Mouse (Mus musculus) forebrain, embryonic 15.5 days (tissue): ENCODE results near the gene Pitpnb. TPM values are rescaled to one million over a fixed set of nuclear protein-coding genes. Genes with fewer than 3 reads are reported as not detected.

Experiments
- ATAC-seq: fragments of 200-750 bp; cut with Nextera tagmentation; replicated peaks from 2 replicates; pipeline ENCODE4 v1.8.0; 2017; ENCODE audit warnings: mild to moderate bottlenecking, moderate TSS enrichment, moderate library complexity
- H3K27ac ChIP-seq: fragments of 300-500 bp; sonication (generic); replicated peaks from 2 replicates; pipeline ENCODE4 v1.5.1; 2015; ENCODE audit warnings: mild to moderate bottlenecking, inconsistent platforms
- H3K27me3 ChIP-seq: fragments of 300-500 bp; sonication (generic); 2 replicates; pipeline ENCODE4 v1.6.1; 2015; ENCODE audit warnings: inconsistent platforms
- H3K36me3 ChIP-seq: fragments of 300-500 bp; sonication (generic); 2 replicates; pipeline ENCODE4 v1.6.1; 2015; ENCODE audit warnings: mild to moderate bottlenecking, inconsistent platforms
- H3K4me1 ChIP-seq: fragments of 300-500 bp; sonication (generic); 2 replicates; pipeline ENCODE4 v1.6.1; 2015; ENCODE audit warnings: inconsistent platforms
- H3K4me2 ChIP-seq: fragments of 300-500 bp; sonication (generic); replicated peaks from 2 replicates; pipeline ENCODE4 v1.6.1; 2015; ENCODE audit warnings: mild to moderate bottlenecking, inconsistent platforms
- H3K4me3 ChIP-seq: fragments of 300-500 bp; sonication (generic); 2 replicates; pipeline ENCODE4 v1.5.1; 2015; ENCODE audit warnings: mild to moderate bottlenecking, inconsistent platforms
- H3K9ac ChIP-seq: fragments of 300-500 bp; sonication (generic); replicated peaks from 2 replicates; pipeline ENCODE4 v1.6.1; 2015; ENCODE audit warnings: mild to moderate bottlenecking, inconsistent platforms
- H3K9me3 ChIP-seq: fragments of 300-500 bp; sonication (generic); 2 replicates; pipeline ENCODE4 v1.6.1; 2016; ENCODE audit warnings: inconsistent platforms
- WGBS: fragments of 180-500 bp; shearing (Covaris S2); methylation state at CpG from one replicate; pipeline ENCODE4 v1.1.7; 2015; ENCODE audit warnings: mixed read lengths; 5-methylcytosine and 5-hydroxymethylcytosine counted together
- polyA plus RNA-seq: library from polyadenylated mRNA; unstranded; fragments of >200 nt; fragmentation: Nextera tagmentation; extraction: Ambion mirVana; gene quantifications from 2 replicates; pipeline ENCODE4 v1.2.1, GENCODE M21; 2015

Gene Pitpnb
- polyA plus RNA-seq, 1 experiment from 2014 or later: 102 TPM

GRCm38 (mm10) chr5:111431007-111431730, 100.6 kb downstream of the Pitpnb start:
- WGBS: 32% methylated on average over 11 of the region's 11 CpGs
- Histone ChIP-seq H3K4me2 (peak overlapping the region; percentile 83), H3K27me3 (no peaks in the 10 kb centered on the region), H3K9ac (peak overlapping the region; percentile 34), H3K36me3 (no peaks in the 10 kb centered on the region), H3K9me3 (no peaks in the 10 kb centered on the region), H3K27ac (peak overlapping the region; percentile 80), H3K4me3 (peak overlapping the region; percentile 27), H3K4me1 (peaks cover 98% of the 10 kb centered on the region)
- ATAC-seq: no peak

DNA sequence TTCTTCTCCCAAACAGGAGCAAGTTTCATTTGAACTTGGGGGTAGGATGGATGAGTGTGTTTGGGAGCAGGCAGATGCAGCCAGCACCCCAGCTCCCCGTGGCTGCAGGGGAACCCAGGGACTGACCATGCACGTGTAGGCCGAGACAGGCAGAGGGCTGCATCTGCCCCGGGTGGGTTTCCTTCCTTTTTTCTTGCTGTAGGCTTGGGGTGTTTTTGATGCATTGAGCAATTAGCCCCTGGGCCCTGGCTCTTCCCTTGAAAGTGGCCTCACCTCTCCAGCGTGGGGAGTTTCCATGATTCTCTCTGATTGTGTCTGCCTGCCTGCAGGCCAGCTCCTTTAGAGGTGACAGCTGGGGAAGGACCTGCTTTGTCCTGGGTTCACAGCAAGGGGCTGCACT, 102.3 kb downstream of the Pitpnb start:
- Histone ChIP-seq H3K4me3 (peak overlapping the region; percentile 27), H3K4me1 (peaks cover 98% of the 10 kb centered on the region), H3K36me3 (no peaks in the 10 kb centered on the region), H3K4me2 (peak overlapping the region; percentile 83), H3K27ac (peak overlapping the region; percentile 80), H3K9ac (peak overlapping the region; percentile 34), H3K9me3 (no peaks in the 10 kb centered on the region), H3K27me3 (no peaks in the 10 kb centered on the region)
- WGBS: 17% methylated on average over 5 of the region's 5 CpGs
- ATAC-seq: no peak

GRCm38 (mm10) chr5:111434342-111434842, 103.8 kb downstream of the Pitpnb start:
- Histone ChIP-seq H3K4me3 (peak overlapping the region; percentile 27), H3K9ac (peak overlapping the region; percentile 34)

DNA sequence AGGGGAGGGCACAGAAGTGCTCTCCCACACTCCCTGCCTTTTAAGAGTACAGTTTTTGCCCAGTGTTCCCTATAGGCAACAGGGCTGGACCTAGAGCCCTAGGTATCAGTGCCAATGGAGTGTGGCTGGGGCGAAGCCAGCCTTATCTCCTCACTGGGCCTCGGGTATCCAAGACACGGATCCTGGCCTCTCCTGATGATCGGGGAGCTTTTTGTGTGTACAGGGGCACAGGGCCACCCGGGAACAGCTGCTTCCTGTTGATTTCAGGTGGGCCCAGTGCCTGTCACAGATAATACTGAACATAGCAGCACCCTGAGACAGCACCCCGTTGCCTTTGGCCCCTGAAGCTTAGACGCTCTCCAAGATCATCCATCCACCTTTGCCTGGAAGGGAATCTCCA, 105.7 kb downstream of the Pitpnb start:
- Histone ChIP-seq H3K4me1 (peaks cover 84% of the 10 kb centered on the region), H3K4me2 (no peak overlapping the region), H3K9me3 (no peaks in the 10 kb centered on the region), H3K27me3 (no peaks in the 10 kb centered on the region), H3K27ac (peak overlapping the region; percentile 80; the same call in 1 of the 2 replicates), H3K9ac (no peak overlapping the region), H3K4me3 (no peak overlapping the region), H3K36me3 (no peaks in the 10 kb centered on the region)
- no peak for ATAC-seq
- 81% methylated on average over 7 of the region's 7 CpGs for WGBS

More at GRCm38 (mm10) chr5:111434342-111434842, 103.8 kb downstream of the Pitpnb start:
- peaks cover 94% of the 10 kb centered on the region for H3K4me1 ChIP-seq
- H3K27ac ChIP-seq: peak overlapping the region; percentile 80
- 7% methylated on average over 13 of the region's 16 CpGs for WGBS
- H3K4me2 ChIP-seq: peak overlapping the region; percentile 83
- H3K36me3 ChIP-seq: no peaks in the 10 kb centered on the region
- ATAC-seq: peak; percentile 69
- no peaks in the 10 kb centered on the region for H3K27me3 ChIP-seq
- H3K9me3 ChIP-seq: no peaks in the 10 kb centered on the region

GRCm38 (mm10) chr5:111437205-111437604, 106.6 kb downstream of the Pitpnb start:
- Histone ChIP-seq H3K27me3 (no peaks in the 10 kb centered on the region), H3K9me3 (no peaks in the 10 kb centered on the region), H3K4me1 (peaks cover 81% of the 10 kb centered on the region), H3K36me3 (no peaks in the 10 kb centered on the region), H3K4me3 (no peak overlapping the region), H3K27ac (0 out of 2 replicates have a peak overlapping the region, but pooled peaks have one; percentile 11), H3K9ac (no peak overlapping the region), H3K4me2 (no peak overlapping the region)
- no peak for ATAC-seq
- WGBS: 63% methylated on average over 7 of the region's 7 CpGs

Other genes starting within 250 kb of the Pitpnb start
- gene Mn1, start 86.6 kb downstream of the Pitpnb start, polyA plus RNA-seq: 102 and 109 TPM in 2 replicates